Mouse (Mus musculus) right cerebral cortex, adult 2 months (tissue): ENCODE measurements around the gene Clic1.

Source experiments
- DNase-seq, 2 experiments: peaks; one replicate each; pipeline ENCODE4 v3.0.0; 2021 to 2022; ENCODE audit warnings: low spot score in 2 of 2

Clic1 gene

DNA sequence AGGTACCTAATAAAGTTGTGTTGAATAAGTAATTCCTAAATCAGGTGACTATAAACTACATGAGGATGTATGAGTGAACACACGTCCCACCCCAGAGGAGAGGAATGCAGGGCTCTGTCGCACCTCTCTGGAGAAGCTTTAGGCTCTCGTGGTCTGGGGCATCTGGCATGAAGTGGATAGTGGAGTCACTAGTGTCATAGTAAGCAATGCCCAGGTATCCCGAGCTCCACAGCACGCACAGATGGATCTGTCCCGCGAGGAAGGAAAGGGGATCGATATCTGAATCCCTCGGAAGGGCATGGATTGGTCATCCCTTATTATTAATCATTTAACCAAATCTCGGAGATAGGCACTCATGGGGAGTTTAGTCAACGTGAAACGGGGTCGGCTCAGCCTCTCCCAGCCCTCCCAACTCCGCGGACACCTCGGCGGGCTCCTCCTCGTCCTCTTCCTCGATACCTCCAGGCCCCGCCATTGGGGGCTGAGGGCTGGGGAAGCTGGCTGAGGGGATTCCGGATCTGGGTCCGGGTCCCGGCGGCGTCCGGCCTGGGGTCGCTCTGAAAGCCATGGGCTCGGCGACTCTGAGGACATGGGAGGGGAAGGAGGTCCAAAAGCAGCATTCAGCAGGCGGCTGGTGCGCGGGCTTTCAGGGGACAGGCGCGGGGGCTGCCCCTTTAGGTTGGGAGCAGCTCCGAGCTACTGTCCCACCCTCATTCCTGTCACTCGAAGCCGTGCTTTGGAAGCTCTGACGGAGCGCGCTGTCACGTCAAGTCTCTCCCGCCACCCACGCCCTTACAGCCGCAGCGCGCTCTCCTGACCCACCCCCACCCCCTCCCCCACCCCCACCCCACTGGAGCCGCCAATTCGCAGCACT, 3.7 kb upstream of the Clic1 start:
- DNase-seq, result no peak

DNA sequence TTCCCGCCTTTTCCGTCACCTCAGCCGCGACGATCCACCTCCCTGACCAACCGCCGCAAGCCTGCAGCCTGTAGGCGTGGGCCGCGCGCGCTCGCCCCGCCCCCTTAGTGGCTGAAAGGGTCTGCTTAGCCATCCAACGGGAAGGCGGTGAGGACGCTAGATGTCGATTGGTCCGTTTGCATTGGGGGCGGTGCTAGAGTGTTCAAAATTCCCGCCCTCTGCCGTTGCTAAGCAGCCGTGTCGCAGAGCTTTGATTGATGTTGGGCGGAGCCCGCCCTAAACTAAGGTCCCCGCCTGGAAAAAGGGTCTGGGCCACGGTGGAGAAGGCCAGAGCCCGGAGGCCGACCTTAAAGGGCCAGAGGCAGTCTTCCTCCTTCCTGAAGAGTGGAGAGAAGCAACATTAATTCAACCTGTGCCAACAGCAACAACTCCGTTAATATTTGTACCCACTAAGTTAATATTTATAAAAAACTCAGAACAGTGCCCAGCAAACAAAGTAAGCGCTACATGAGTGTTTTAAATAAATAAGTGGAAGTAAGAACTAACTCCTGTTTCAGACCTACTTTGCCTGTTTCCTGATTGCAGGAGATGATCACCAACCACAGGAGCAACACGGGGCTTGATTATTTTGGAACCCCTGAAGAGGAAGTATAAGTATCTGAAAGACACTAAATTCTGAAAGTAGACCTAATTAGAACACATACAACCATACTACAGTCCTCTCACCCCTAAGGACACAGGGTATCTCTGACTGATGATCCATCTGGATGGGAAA, 2.9 kb upstream of the Clic1 start, which contains the start of gene Msh5:
Gene Msh5 (minus strand): TSS at position 65 of the 775 bp plus-strand sequence.
- DNase-seq, result peak; percentile 91 to 92

DNA sequence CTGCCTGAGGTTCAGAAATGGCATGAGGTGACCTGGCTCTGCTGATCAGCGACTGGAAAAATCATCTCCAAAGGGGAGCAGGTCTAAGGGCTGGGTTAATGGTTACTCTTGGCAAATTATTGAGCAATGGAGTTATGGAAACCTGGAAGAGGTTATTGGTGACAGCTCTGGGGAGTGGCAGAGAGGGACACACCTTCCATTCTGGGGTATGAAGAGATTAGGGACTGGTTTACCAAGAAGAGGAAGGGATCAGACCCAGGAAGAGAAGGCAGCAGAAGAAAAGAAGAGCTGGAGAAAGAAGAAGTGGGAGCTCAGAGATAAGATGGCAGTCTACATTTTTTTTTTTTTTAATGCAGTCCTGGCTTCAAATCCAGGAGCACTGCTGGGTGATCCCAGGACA, 2.1 kb upstream of the Clic1 start:
- no peak for DNase-seq

DNA sequence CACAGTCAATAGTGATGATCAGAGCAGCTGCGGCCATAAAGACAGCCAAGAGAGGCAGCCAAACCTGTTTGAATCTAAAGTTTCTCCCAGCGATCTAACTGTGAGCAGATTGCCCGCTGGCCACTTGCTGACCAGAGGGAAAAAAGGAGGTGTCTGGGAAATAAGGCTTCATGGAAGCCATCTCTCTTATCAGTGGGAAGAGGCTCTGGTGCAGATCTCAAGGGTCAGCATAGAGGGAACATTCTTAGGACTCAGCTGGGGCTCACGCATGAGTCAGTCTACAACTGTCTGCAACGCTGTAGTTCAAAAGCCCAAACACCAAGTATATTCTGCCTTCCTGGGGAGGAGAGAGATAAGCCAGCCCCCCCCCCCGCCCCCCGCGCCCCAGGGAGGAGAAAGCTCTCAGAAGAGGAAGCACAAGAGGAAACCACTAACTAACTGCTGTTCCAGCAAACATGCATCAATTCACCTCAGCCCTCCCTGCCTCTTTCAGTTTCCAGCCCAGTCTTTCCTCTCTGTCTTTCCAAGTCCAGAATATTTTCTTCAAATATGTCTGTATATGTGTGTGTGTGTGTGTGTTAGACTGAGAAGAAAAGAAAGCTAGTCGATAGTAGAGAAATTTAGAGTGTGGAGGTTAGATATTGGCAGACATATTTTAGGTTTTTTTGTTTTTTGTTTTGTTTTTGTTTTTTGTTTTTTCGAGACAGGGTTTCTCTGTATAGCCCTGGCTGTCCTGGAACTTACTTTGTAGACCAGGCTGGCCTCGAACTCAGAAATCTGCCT, 1.4 kb upstream of the Clic1 start:
- DNase-seq, result no peak

- DNase-seq, result no peak
These were observed 780 bp upstream of the Clic1 start for GRCm38 (mm10) chr17:35048932-35049440.

- no peak for DNase-seq
These were observed 472 bp downstream of the Clic1 start for GRCm38 (mm10) chr17:35050126-35050750.

GRCm38 (mm10) chr17:35051156-35052086, 1.7 kb downstream of the Clic1 start:
- DNase-seq, result no peak

DNA sequence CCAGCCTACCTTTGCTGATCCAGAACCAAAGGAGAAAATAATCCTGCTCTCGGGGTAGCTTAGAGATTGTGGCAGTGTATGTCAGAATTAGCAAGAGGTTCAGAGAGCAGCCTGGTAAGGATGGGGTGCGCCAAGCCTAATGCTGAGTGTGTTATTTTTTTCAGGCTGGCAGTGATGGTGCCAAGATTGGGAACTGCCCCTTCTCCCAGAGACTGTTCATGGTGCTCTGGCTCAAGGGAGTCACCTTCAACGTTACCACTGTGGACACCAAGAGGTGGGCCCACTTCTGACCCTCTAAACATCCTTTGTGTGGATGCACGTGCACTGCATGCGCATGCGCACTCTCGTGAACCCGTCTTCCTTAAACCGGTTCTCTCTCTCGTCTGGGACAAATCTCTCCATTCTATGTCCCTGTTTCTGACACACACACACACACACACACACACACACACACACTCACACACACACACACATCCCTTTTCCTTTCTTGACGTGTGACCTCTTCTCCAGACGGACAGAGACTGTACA, 2.6 kb downstream of the Clic1 start:
- DNase-seq, result no peak

DNA sequence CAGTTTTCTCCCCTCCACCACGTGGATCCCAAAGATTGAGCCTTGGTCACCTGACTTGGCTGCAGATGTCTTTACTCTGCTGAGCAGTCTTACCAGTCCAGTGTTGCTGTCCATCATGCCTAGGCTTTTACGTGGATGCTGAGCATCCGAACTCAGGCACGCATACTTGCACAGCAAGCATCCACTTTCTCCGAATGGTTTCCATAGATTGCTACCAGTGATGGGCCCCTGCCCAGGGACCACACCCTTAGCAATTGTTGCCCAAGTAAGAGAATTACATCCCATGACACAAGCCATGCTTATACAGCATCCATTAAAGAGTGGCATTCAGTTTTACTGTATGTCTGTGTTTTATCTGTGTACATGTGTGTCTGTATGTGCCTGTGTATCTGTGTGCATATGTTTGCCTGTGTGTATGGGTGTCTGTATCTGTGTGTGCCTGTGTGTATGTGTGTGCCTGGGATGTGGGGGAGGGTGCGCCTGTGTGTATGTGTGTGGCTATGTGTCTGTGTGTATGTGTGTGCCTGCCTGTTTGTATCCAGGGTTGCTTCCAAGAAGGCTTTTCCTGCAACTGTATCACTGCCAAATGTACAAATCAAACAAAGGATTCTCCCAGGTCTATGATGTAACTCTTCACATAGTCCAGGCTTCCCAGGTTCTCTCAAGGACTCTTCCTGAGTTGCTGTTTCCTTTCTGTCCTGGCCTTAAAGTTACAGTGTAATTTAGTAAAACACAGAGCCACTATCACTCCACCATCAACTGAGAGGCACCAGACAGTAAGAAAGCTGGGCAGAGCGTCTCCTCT, 6.1 kb downstream of the Clic1 start:
- DNase-seq, result no peak

GRCm38 (mm10) chr17:35057090-35057489, 7.3 kb downstream of the Clic1 start:
- no peak for DNase-seq

GRCm38 (mm10) chr17:35058316-35058715, 8.6 kb downstream of the Clic1 start:
- no peak for DNase-seq

DNA sequence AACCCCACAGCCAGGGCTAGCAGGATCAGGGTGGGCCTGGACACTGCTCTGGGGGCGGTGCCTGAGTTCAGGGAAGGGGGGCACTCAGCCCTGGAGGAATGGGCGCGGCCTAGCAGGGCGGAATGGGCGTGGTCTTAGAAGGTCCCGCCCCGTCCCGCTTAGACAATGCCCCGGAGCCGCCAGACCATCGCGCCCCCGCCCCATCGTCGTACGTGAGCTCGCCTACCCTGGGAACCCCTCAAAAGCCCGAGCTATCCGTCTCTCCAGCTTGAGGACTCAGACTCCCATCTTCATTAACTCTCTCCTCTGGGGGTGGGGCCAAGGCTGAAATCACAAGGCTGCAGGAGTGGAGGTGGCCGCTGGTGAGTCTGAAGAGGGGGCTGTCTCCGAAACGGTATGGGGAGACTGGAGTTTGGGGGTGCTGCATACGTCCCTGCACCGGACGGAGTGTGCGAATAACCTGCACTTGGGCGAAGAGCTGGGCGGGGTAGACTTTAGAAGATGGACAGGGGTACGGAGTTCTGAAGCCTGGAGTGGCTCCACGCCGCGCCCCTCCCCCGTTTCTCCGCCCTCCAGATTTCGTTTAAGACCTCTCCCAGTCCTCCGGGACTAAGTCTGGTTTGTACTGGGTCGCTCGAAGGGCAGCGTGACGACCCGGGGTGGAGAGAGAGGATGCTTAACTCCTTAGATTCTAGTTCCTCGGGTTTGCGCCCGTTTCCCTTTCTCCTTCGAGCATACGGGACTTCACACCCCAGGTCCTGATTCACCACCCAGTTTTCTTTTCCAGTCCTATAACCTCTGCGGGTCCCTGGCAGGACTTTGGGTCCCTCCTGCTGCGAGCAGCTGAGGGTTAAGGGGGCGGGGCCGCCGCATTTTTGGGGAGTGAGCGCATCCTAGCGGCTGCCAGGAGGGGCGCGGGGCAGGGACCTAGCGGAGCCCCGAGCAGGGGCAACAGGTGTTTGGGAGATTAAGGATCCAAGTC, 9.4 kb downstream of the Clic1 start, which contains the start of gene Ddah2:
Gene Ddah2 (plus strand): TSS at position 125 of the 982 bp plus-strand sequence.
- DNase-seq, result peak; percentile 46 to 66

DNA sequence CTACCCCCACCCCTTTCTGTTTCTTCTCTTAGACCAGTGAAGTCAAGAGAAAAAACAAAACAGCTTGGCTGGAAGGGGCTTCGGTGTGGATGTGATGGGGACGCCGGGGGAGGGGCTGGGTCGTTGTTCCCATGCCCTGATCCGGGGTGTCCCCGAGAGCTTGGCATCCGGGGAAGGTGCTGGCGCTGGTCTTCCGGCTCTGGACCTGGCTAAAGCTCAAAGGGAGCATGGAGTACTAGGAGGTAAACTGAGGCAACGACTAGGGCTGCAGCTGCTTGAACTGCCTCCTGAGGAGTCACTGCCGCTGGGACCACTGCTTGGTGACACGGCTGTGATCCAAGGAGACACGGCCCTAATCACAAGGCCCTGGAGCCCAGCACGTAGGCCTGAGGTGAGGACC, 10.3 kb downstream of the Clic1 start:
- DNase-seq, result no peak

DNA sequence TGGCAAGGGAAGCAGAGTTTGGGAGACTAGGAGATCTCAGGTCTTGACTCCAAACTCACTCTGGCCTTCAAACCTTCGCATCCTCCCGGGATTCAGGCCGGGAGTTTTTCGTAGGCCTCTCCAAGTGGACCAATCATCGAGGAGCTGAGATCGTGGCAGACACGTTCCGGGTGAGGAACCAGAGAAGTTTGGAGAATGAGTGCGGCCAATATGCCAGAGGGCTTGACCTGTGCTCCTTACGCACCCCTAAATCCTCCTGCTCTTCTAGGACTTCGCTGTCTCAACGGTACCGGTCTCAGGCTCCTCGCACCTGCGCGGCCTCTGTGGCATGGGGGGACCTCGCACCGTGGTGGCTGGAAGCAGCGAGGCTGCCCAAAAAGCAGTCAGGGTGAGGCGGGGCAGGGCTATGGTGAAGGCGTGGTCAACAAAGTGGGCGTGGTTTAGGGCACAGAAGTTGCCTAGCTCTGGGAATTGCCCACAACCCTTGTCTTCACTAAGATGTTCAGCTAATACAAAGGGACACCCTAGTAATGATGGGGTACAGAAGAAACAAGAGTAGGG, 11.1 kb downstream of the Clic1 start:
- no peak for DNase-seq

- DNase-seq, result no peak
These were observed 11.5 kb downstream of the Clic1 start for GRCm38 (mm10) chr17:35061299-35061698.

GRCm38 (mm10) chr17:35063466-35063865, 13.7 kb downstream of the Clic1 start:
- DNase-seq, result no peak

- no peak for DNase-seq
These were observed 14.7 kb downstream of the Clic1 start for GRCm38 (mm10) chr17:35064378-35064877.
